Mouse (Mus musculus): ENCODE data around the gene Ercc2. TPM values are rescaled to one million over a fixed set of nuclear protein-coding genes. Genes with fewer than 3 reads are reported as not detected.

The Ercc2 gene
- polyA plus RNA-seq, 1 experiment, result 28.5 TPM

DNA sequence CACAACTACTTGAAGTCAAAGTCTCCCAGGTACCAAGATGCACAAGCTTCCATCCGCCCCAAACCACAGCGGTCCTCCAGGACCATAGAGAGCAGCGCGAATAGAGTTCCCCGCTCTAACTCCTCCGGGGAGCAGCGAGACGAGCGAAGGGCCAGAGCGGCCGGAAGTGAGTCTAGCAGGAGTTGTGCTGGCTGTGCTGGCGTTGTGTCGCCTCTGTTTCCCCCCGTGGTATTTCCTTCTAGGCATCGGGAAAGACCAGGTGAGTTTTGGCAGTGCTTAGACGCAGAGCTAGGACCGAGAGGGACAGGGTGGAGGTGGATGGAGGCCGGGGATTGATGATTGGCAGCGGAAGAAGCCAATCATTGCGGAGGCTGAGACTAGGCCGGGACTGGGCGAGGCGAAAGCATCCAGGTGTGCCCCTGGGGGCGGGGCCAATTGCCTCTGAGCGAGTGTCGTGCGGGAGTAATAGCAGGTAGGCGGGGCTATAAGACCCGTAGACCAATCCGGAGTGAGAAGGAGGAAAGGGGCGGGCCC, 36.8 kb upstream of the Ercc2 start:
- Histone ChIP-seq H3K36me3 (ENCODE audit: control insufficient read depth, insufficient read depth, low read length, poor library complexity, severe bottlenecking) (no peaks in the 10 kb centered on the region), H3K9me3 (replicated peaks; ENCODE audit: control insufficient read depth, insufficient read depth, low read length, poor library complexity, severe bottlenecking) (no peaks in the 10 kb centered on the region), H3K27ac (ENCODE audit: insufficient read depth, low read length) (peak overlapping the region; percentile 76), H3K4me1 (ENCODE audit: control insufficient read depth, insufficient read depth, low read length) (no peaks in the 10 kb centered on the region), H3K9ac (ENCODE audit: low read depth, poor library complexity, severe bottlenecking) (peak overlapping the region; percentile 58), H3K4me3 (ENCODE audit: low read depth, low read length) (peak overlapping the region; percentile 93), H3K27me3 (ENCODE audit: control insufficient read depth, insufficient read depth, low read length, poor library complexity, severe bottlenecking) (no peaks in the 10 kb centered on the region)
- TF ChIP-seq EP300 (IDR thresholded peaks at IDR 0.05; ENCODE audit: insufficient read depth, low read depth, low read length) (0 out of 2 replicates have a peak, but pooled peaks have one; percentile 36), POLR2A (IDR thresholded peaks at IDR 0.05; ENCODE audit: insufficient read depth, low read length) (peak; percentile 65), CTCF (IDR thresholded peaks at IDR 0.05; ENCODE audit: low read depth, low read length) (no peak)

DNA sequence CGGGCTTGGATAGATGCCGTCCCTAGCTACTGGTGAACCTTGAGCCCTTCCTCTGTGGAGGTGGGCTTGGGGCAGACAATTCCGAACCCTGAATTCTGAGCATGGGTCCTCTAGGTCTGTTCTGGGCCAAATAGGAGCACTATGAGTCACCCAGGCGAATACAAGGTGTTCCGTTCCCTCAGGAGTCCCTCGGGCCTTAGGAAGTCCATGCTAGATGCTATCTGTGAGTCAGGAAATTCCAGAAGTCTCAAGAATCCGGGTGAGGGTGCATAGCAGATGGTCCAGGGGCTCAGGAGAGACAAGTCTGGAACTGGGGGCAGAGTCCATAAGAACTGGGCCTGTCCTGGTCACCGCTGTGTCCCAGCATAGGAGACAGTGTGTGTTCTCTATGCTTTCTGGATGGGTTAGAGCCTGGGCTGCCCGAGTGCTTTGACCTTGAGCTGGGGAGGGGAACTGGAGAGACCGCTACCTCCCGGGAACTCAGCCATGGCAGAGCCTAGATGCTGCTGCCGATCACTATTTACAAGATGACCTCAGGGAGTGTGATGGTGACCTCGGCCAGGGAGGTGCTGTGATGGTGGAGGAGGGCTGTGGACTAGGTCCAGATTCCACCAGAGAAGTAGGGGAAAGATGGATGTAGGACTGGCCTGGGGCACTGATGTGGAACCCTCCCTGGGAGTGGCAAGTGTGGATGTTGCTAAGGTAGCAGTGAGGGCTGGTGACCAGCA, 32.5 kb upstream of the Ercc2 start:
- TF ChIP-seq EP300 (IDR thresholded peaks at IDR 0.05; ENCODE audit: insufficient read depth, low read depth, low read length) (no peak), CTCF (IDR thresholded peaks at IDR 0.05; ENCODE audit: low read depth, low read length) (no peak), POLR2A (IDR thresholded peaks at IDR 0.05; ENCODE audit: insufficient read depth, low read length) (no peak)
- no peak overlapping the region for H3K9ac ChIP-seq (ENCODE audit: low read depth, poor library complexity, severe bottlenecking)
- 0 out of 2 replicates have a peak, but pooled peaks cover 2% of the 10 kb centered on the region for H3K36me3 ChIP-seq (ENCODE audit: control insufficient read depth, insufficient read depth, low read length, poor library complexity, severe bottlenecking)
- no peaks in the 10 kb centered on the region for H3K4me1 ChIP-seq (ENCODE audit: control insufficient read depth, insufficient read depth, low read length)
- H3K9me3 ChIP-seq (replicated peaks; ENCODE audit: control insufficient read depth, insufficient read depth, low read length, poor library complexity, severe bottlenecking), result no peaks in the 10 kb centered on the region
- no peak overlapping the region for H3K27ac ChIP-seq (ENCODE audit: insufficient read depth, low read length)
- no peak overlapping the region for H3K4me3 ChIP-seq (ENCODE audit: low read depth, low read length)
- no peaks in the 10 kb centered on the region for H3K27me3 ChIP-seq (ENCODE audit: control insufficient read depth, insufficient read depth, low read length, poor library complexity, severe bottlenecking)

DNA sequence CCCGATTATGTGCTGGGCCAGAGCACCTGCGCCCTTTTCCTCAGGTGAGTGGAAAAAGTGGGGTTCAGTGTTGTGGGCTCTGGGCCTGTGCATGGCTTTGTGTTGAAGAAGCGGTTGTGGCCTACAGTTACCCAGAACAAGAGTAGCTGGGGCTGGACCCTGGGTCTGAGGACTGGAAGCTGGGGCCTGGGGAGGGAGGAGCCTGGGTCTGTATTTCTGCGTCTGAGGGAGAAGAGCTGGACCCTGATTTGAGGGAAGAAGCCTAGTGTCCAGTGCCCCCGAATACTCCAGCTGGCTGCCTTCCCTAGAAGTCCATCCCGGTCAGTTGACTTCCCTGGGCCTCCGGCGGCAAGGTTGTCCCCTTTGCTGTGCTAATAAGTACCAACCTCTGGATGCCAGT, 31.6 kb upstream of the Ercc2 start:
- no peaks in the 10 kb centered on the region for H3K9me3 ChIP-seq (replicated peaks; ENCODE audit: control insufficient read depth, insufficient read depth, low read length, poor library complexity, severe bottlenecking)
- H3K36me3 ChIP-seq (ENCODE audit: control insufficient read depth, insufficient read depth, low read length, poor library complexity, severe bottlenecking), result 0 out of 2 replicates have a peak, but pooled peaks cover 2% of the 10 kb centered on the region
- no peak overlapping the region for H3K27ac ChIP-seq (ENCODE audit: insufficient read depth, low read length)
- no peaks in the 10 kb centered on the region for H3K4me1 ChIP-seq (ENCODE audit: control insufficient read depth, insufficient read depth, low read length)
- TF ChIP-seq POLR2A (IDR thresholded peaks at IDR 0.05; ENCODE audit: insufficient read depth, low read length), result no peak
- TF ChIP-seq EP300 (IDR thresholded peaks at IDR 0.05; ENCODE audit: insufficient read depth, low read depth, low read length), result no peak
- no peak for TF ChIP-seq CTCF (IDR thresholded peaks at IDR 0.05; ENCODE audit: low read depth, low read length)
- no peak overlapping the region for H3K9ac ChIP-seq (ENCODE audit: low read depth, poor library complexity, severe bottlenecking)
- no peaks in the 10 kb centered on the region for H3K27me3 ChIP-seq (ENCODE audit: control insufficient read depth, insufficient read depth, low read length, poor library complexity, severe bottlenecking)
- H3K4me3 ChIP-seq (ENCODE audit: low read depth, low read length), result no peak overlapping the region

DNA sequence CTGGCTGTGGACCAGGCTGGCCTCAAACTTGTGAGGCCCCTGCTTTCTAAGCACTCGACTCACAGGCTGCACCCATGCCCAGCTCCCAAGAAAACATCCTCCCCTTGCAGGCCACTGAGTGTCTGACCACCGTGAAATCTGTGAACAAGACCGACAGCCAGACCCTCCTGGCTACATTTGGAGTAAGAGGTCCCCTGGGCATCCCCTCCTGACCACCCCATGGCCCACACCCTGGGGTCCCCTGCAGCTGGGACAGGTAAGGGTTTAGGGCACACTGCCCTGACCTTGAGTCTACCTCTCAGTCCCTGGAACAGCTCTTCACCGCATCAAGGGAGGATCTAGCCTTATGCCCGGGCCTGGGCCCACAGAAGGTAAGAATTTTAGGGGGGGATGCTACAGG, 26.8 kb upstream of the Ercc2 start:
- no peaks in the 10 kb centered on the region for H3K27me3 ChIP-seq (ENCODE audit: control insufficient read depth, insufficient read depth, low read length, poor library complexity, severe bottlenecking)
- H3K9ac ChIP-seq (ENCODE audit: low read depth, poor library complexity, severe bottlenecking), result no peak overlapping the region
- H3K27ac ChIP-seq (ENCODE audit: insufficient read depth, low read length), result no peak overlapping the region
- H3K36me3 ChIP-seq (ENCODE audit: control insufficient read depth, insufficient read depth, low read length, poor library complexity, severe bottlenecking), result peaks cover 7% of the 10 kb centered on the region
- H3K4me3 ChIP-seq (ENCODE audit: low read depth, low read length), result no peak overlapping the region
- no peaks in the 10 kb centered on the region for H3K9me3 ChIP-seq (replicated peaks; ENCODE audit: control insufficient read depth, insufficient read depth, low read length, poor library complexity, severe bottlenecking)
- no peak for TF ChIP-seq CTCF (IDR thresholded peaks at IDR 0.05; ENCODE audit: low read depth, low read length)
- TF ChIP-seq EP300 (IDR thresholded peaks at IDR 0.05; ENCODE audit: insufficient read depth, low read depth, low read length), result no peak
- no peak for TF ChIP-seq POLR2A (IDR thresholded peaks at IDR 0.05; ENCODE audit: insufficient read depth, low read length)
- no peaks in the 10 kb centered on the region for H3K4me1 ChIP-seq (ENCODE audit: control insufficient read depth, insufficient read depth, low read length)

DNA sequence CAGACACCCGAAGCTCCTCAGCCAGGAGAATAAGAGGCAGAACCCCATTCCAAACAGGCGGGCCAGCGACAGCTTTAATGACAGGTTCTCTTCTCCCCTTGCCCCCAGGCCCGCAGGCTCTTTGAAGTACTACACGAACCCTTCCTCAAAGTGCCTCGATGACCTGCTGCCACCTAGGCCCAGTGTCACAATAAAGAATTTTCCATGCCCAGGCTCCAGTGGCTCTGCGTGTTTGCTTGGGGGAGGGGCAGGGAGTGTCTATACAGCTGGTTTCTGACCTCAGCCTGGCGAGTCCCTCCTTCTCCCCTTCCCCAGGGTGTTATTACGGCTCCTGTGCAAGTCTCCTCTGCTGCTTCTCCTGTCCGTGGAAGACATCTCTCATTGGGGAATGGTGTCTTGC, 25.5 kb upstream of the Ercc2 start:
- Histone ChIP-seq H3K36me3 (ENCODE audit: control insufficient read depth, insufficient read depth, low read length, poor library complexity, severe bottlenecking) (peaks cover 7% of the 10 kb centered on the region), H3K9ac (ENCODE audit: low read depth, poor library complexity, severe bottlenecking) (no peak overlapping the region), H3K4me1 (ENCODE audit: control insufficient read depth, insufficient read depth, low read length) (no peaks in the 10 kb centered on the region), H3K27me3 (ENCODE audit: control insufficient read depth, insufficient read depth, low read length, poor library complexity, severe bottlenecking) (no peaks in the 10 kb centered on the region), H3K9me3 (replicated peaks; ENCODE audit: control insufficient read depth, insufficient read depth, low read length, poor library complexity, severe bottlenecking) (no peaks in the 10 kb centered on the region), H3K4me3 (ENCODE audit: low read depth, low read length) (no peak overlapping the region), H3K27ac (ENCODE audit: insufficient read depth, low read length) (no peak overlapping the region)
- TF ChIP-seq CTCF (IDR thresholded peaks at IDR 0.05; ENCODE audit: low read depth, low read length) (no peak), EP300 (IDR thresholded peaks at IDR 0.05; ENCODE audit: insufficient read depth, low read depth, low read length) (no peak), POLR2A (IDR thresholded peaks at IDR 0.05; ENCODE audit: insufficient read depth, low read length) (no peak)

All from ES-Bruce4 (cell line).